Mouse (Mus musculus) lung, adult 2 months (tissue): ENCODE data around the gene F2rl3. TPM values are rescaled to one million over a fixed set of nuclear protein-coding genes. Genes with fewer than 3 reads are reported as not detected.

ENCODE experiments used
- DNase-seq: peaks from one replicate; pipeline ENCODE4 v3.0.0; 2022
- H3K4me1 ChIP-seq: fragments of 200-500 bp; 2 replicates; pipeline ENCODE4 v1.6.1; 2011; ENCODE audit warnings: low read length; ENCODE audit not compliant: control insufficient read depth, insufficient read depth
- H3K4me3 ChIP-seq: fragments of 200-500 bp; replicated peaks from 2 replicates; pipeline ENCODE3; 2011; ENCODE audit warnings: low read depth, mild to moderate bottlenecking, control low read depth, low read length; ENCODE audit errors: extremely low read depth
- CTCF ChIP-seq: fragments of 200-500 bp; IDR thresholded peaks from 2 replicates; pipeline ENCODE4 v1.5.1; 2011; ENCODE audit warnings: mild to moderate bottlenecking, low read length, control low read depth; ENCODE audit not compliant: insufficient read depth
- POLR2A ChIP-seq: fragments of 200-500 bp; IDR thresholded peaks from 2 replicates; pipeline ENCODE4 v1.6.1; 2011; ENCODE audit warnings: low read depth, mild to moderate bottlenecking, control low read depth, low read length, borderline replicate concordance; ENCODE audit errors: extremely low read depth
- WGBS: fragments of 180-500 bp; shearing (Covaris S2); methylation state at CpG from one replicate; pipeline ENCODE4 v1.1.7; 2018; 5-methylcytosine and 5-hydroxymethylcytosine counted together
- polyA plus RNA-seq: library from polyadenylated mRNA; depleted of rRNA; stranded (reverse); fragments of >200 nt; gene quantifications from 2 replicates; pipeline ENCODE4 v1.2.3, GENCODE M21; 2012; rRNA removed

Gene F2rl3
- polyA plus RNA-seq, result 1.9 and 2.1 TPM in 2 replicates

GRCm38 (mm10) chr8:72761322-72762051, at the start of gene F2rl3:
F2rl3 (plus strand) TSS chr8:72761880.
- 43% methylated on average over 7 of the region's 7 CpGs for WGBS
- TF ChIP-seq CTCF (no peak), POLR2A (no peak)
- no peak within 1 kb of the TSS for H3K4me3 ChIP-seq
- H3K4me1 ChIP-seq, result peaks cover 9% of the 10 kb centered on the region
- no peak for DNase-seq

- TF ChIP-seq CTCF (no peak), POLR2A (no peak)
- Histone ChIP-seq H3K4me1 (no peaks in the 10 kb centered on the region), H3K4me3 (no peak overlapping the region)
- DNase-seq, result no peak
- 58% methylated on average over 6 of the region's 6 CpGs for WGBS
Observed at GRCm38 (mm10) chr8:72712569-72712968, 49.1 kb upstream of the F2rl3 start.

- DNase-seq, result no peak
- no peak for TF ChIP-seq CTCF
- TF ChIP-seq POLR2A, result no peak
- Histone ChIP-seq H3K4me1 (no peaks in the 10 kb centered on the region), H3K4me3 (no peak overlapping the region)
- WGBS, result 60% methylated on average over 5 of the region's 5 CpGs
Observed at GRCm38 (mm10) chr8:72716594-72716993, 45.1 kb upstream of the F2rl3 start.

GRCm38 (mm10) chr8:72720541-72720940, 41.1 kb upstream of the F2rl3 start:
- no peak for DNase-seq
- Histone ChIP-seq H3K4me3 (no peak overlapping the region), H3K4me1 (peaks cover 3% of the 10 kb centered on the region)
- no peak for TF ChIP-seq POLR2A
- no peak for TF ChIP-seq CTCF
- WGBS, result 20% methylated on average over 1 of the region's 1 CpGs

- Histone ChIP-seq H3K4me3 (peak within 1 kb of the TSS; percentile 76), H3K4me1 (peaks cover 3% of the 10 kb centered on the region)
- TF ChIP-seq POLR2A (peak; percentile 86), CTCF (no peak)
- peak; percentile 98 for DNase-seq
- 13% methylated on average over 56 of the region's 56 CpGs for WGBS
Observed at GRCm38 (mm10) chr8:72722769-72723650, 38.7 kb upstream of the F2rl3 start, which contains the start of gene Sin3b. Sin3b (plus strand) TSS chr8:72723285.

- WGBS, result 1% methylated on average over 30 of the region's 30 CpGs
- DNase-seq, result peak; percentile 36
- Histone ChIP-seq H3K4me1 (peaks cover 3% of the 10 kb centered on the region), H3K4me3 (peak overlapping the region; percentile 76)
- TF ChIP-seq POLR2A, result no peak
- TF ChIP-seq CTCF, result no peak
Observed at GRCm38 (mm10) chr8:72723651-72724001, 38.1 kb upstream of the F2rl3 start.

GRCm38 (mm10) chr8:72728636-72729035, 33.0 kb upstream of the F2rl3 start:
- 100% methylated on average over 1 of the region's 1 CpGs for WGBS
- peaks cover 3% of the 10 kb centered on the region for H3K4me1 ChIP-seq
- no peak for DNase-seq
- no peak for TF ChIP-seq POLR2A
- no peak for TF ChIP-seq CTCF
- H3K4me3 ChIP-seq, result no peak overlapping the region

GRCm38 (mm10) chr8:72735001-72735400, 26.7 kb upstream of the F2rl3 start:
- TF ChIP-seq POLR2A (no peak), CTCF (no peak)
- 61% methylated on average over 5 of the region's 5 CpGs for WGBS
- no peak overlapping the region for H3K4me3 ChIP-seq
- no peaks in the 10 kb centered on the region for H3K4me1 ChIP-seq
- no peak for DNase-seq

- H3K4me1 ChIP-seq, result no peaks in the 10 kb centered on the region
- TF ChIP-seq CTCF, result no peak
- TF ChIP-seq POLR2A, result no peak
- H3K4me3 ChIP-seq, result no peak overlapping the region
- no peak for DNase-seq
Observed at GRCm38 (mm10) chr8:72736868-72737267, 24.8 kb upstream of the F2rl3 start.
